Mouse (Mus musculus) left cerebral cortex, adult 8-10 months (tissue): ENCODE results near the gene D430042O09Rik. TPM values are rescaled to one million over a fixed set of nuclear protein-coding genes. Genes with fewer than 3 reads are reported as not detected.
"Not testable (repeated sequence)": the region's sequence is repeated elsewhere in the genome, so short reads cannot be mapped to it uniquely, and the experiment has no call there.

Experiments used
- DNase-seq, 2 experiments: peaks; one replicate each; pipeline ENCODE4 v3.0.0; 2022; ENCODE audit warnings: low spot score in 2 of 2
- total RNA-seq, 4 experiments: library from RNA; stranded (reverse); gene quantifications; 2 replicates each; pipeline ENCODE4 v1.2.4; 2022

Gene D430042O09Rik
- total RNA-seq = 10 to 100 TPM; 26.8 to 30.5 (median 28.4) TPM

DNA sequence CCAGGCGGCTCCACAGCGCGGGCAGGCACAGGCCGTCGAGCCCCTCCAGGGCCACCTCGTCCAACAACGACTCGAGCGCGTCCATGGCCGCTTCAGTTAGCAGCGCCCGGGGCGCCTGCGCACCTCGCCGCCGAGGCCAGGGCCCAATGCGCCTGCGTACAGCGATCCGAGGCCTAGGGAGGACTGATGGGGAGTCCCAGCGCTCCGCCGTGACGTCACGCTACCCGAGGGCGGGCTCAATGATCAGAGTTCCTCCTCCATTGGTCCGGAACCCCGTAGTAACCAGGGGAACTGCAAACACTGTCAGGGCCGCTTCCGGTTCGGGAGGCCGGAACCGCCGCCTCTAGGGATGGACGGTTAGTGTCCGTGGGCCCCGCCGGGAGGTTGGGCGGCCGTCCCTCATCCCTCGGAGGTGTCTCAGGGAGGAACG is at the start of gene D430042O09Rik, which contains the start of gene Gtf3c1:
TSS of gene D430042O09Rik (plus strand) at position 296 of the 430 bp plus-strand sequence.
TSS of gene Gtf3c1 (minus strand) at position 188 of the 430 bp plus-strand sequence.
- peak; percentile 99 for DNase-seq

- DNase-seq = no peak
These were observed 44.0 kb upstream of the D430042O09Rik start for GRCm38 (mm10) chr7:125663654-125664053.

DNA sequence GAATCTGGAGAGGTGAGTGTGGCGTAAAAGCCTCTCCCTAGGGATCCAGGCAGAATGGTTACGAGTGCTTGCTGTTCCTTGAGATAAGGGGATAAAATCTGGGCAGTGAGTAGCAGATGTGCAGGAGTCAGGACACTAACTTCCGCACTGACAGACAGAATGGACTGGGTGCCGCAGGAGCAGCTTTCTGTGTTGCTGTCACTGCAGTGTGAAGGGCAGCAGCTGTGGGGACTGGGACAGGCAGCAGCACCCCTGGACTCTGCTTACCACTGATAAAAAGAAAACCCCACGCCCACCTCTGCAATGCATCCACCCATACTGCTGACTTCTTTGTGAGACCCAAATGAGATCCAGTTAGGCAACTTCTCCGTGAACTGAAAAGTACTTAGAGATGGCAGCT is 36.8 kb upstream of the D430042O09Rik start:
- no peak for DNase-seq

DNA sequence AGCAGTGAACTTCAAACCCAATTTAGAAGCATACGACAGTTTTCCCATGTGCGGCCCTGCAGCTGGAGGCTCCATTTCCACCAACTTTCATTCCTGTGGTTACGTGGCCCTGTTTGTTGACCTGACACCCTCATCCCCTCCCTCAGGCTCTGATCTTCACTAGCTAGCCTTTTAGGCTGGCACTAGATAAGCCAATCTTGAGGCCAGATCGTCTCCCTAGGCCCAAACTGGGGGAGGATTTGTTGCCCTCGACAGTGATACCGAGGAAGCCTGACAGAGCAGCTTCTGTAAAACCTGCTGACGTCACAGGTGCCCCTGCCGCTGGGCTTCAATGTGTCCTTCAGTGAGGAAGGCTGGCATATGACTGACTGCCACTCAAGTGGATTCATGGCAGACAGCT is 36.3 kb upstream of the D430042O09Rik start:
- no peak for DNase-seq

DNA sequence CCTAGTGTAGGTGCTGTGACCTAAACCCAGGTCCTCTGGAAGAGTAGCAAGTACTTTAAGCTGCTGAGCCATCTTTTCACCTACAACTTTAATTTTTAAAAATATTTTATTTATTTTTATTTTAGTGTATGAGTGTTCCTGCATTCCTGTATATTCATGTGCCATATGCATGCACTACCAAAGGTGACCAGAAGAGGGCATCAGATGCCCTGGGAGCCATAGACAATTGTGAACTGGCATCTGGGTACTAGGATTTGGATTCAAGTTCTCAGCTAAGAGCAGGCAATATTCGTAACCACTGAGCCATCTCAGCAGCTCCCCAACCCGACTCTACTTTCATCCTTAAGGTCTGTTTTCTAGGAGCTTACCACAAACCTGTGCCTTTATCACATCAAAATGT is 32.8 kb upstream of the D430042O09Rik start:
- no peak for DNase-seq

- DNase-seq = no peak
These were observed 28.9 kb upstream of the D430042O09Rik start for GRCm38 (mm10) chr7:125678756-125679155.

DNA sequence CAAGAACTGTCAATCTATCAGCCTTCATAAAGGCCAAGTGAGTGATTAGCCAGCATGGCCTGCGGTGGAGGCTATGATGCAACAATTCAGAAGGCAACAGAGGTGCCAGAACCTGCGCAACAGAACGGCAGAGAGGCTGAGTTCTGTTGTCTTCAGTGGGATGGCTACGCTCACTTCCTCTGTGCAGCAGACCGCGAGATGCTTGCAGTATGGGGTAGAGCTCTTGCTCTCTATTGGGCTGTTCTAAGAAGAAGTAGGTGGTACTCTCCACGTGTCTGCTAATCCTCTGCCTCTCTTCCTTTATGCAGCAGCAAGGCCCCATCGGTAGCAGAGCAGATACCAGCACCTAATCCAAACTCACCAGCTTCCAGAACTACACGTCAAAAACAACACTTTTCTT is 27.8 kb upstream of the D430042O09Rik start:
- DNase-seq = no peak

DNA sequence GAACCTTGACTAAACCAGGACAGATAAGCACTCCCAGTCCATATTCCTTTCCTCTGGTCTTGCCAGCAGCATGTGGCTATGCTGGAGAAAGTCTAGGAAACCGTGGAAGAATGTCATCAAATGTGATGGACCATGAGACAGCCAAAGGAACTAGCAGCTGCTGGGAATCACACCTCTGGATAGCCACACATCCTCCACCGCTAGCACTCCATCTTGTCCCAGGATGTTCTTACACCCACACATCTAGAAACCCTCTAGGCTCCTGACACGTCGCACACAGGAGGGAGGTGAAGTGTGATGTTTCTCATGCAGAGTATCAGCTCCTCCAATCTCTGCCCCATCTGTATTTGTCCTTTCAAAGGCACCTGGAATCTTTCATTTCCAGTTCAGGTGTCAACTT is 17.2 kb upstream of the D430042O09Rik start:
- DNase-seq = peak in 1 of 2 experiments; percentile 54

DNA sequence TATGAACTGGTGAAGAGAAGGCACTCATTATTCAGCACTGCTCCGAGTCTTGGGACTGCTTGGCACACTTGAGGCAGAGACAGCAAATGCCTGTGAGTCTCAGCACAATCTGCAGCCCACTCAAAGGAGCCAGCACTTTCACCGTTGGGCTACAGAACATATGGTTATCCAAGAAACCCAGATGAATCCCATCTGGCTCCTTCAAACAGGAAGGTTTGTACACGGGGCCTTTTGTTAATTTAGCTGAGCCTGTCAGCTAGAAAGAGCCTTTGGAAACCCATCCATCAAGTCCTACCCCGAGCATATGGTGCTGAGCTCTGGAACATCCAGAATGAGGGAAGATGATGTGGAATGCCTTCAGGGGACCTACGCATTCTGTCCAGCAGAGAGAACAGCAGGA is 13.6 kb upstream of the D430042O09Rik start:
- DNase-seq = peak in 1 of 2 experiments; percentile 83

GRCm38 (mm10) chr7:125702791-125703190 is 4.9 kb upstream of the D430042O09Rik start:
- no peak for DNase-seq

DNA sequence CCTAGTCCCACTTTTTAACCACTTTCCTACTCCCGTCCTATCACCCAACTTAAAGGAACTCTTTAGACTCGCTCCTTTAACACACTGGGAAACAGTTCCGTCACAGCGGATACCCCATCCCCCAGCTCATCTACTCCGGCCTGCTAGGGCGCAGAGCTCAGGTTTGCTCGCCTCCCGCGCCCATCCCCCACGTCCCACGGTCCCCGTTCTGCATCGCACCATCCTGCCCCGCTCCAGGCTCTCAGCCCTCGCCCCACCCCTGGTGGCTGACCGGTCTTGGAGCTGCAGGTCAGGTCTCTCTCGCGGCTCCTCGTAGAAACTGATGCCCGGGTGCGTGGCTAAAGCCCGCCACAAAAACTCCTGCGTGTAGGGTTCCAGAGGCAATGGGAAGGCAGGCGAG is 502 bp upstream of the D430042O09Rik start:
- peak; percentile 44 to 51 for DNase-seq

- no peak for DNase-seq
These were observed 412 bp downstream of the D430042O09Rik start for GRCm38 (mm10) chr7:125708100-125708499.

DNA sequence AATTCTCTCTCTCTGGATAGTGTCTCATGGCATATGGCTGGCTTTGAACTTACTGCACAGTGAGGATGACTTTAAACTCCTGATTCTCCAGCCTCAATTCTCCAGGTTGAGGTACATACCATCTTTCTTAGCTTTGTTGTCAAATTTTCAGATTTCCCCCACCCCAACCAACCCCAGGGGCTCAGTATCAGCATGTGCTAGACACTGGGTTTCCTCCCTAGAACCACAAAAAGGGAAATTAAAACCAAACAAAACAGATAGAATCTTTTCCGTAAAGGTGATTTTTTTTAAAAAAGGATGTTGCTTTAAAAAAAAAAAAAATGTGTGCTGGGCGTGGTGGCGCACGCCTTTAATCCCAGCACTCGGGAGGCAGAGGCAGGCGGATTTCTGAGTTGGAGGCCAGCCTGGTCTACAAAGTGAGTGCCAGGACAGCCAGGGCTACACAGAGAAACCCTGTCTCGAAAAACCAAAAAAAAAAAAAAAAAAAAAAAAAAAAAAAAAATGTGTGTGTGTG is 5.9 kb downstream of the D430042O09Rik start:
- not testable (repeated sequence) for DNase-seq

DNA sequence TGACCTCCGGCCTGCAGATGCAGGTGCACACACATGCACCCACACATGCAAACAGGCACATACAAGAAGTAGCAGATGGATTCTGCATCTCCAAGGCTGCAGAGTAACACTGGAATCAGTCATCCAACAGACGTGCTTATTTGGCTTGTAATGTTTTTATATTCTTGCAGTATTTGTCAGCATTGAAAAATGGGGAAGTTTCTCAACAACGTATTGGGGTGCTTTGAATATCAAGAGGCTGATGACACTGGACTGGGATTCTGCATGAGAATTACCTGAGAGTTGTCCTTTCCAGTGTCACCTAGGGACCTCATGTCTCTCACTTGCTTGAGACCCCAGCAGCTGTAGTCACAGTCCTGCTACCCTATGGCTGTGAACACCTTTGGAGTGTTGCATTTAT is 7.1 kb downstream of the D430042O09Rik start:
- no peak for DNase-seq

DNA sequence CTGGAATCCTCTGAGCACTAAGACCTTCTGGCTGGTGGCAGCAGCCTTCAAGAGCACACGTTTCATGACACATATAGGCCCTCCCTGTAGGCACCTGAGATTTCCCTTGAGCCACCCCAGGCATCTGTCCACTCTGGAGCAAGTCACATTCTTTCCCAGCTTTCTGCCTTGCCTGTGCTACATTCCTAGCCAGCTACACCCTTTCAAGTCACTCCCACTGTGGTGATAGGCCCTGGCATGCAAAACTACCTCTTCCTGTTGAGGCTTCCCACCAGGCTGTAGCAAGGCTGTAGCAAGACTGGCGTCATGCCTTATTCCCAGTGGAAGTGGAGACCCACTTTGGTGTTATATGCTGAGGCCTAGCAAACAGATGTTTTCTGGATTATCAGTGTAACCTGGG is 9.0 kb downstream of the D430042O09Rik start:
- no peak for DNase-seq

GRCm38 (mm10) chr7:125717612-125718011 is 9.9 kb downstream of the D430042O09Rik start:
- DNase-seq = no peak

- DNase-seq = no peak
These were observed 12.7 kb downstream of the D430042O09Rik start for GRCm38 (mm10) chr7:125720370-125720769.

DNA sequence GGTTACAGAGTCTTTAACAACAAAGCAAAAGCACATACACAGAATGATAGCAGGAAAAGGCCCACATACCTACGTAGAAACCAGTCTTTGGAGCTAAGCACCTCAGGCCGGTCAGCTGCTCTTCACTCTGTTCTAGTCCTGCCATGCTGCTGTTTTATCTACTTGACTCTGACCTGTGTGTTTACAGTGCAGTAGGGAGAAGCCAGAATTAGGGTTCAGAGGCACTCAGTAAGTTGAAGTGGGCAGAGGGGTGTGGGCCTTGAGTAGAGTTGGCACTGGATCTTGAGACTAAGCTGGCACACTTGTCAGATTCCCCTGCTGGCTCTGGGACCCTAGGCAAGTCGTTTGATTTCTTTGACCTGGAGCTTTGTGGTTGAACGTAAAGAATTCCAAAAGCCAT is 13.3 kb downstream of the D430042O09Rik start:
- DNase-seq = no peak

DNA sequence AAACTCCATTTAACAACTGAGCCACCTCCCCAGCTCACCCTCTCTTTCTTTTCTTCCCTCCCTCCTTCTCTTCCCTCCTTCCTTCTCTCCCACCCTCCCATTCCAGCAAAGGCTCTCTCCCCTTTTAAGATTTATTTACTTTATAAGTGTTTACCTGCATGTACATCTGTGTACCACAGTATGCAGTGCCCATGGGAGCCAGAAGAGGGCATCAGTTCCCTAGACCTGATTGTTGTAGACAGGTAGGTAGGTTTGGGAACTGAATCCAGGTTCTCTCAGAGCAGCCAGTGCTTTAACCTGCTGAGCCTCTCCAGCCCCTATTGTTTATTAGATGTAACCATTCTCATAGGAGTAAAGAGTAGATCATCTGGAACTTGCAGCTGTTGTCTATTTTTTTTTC is 14.4 kb downstream of the D430042O09Rik start:
- DNase-seq = no peak

DNA sequence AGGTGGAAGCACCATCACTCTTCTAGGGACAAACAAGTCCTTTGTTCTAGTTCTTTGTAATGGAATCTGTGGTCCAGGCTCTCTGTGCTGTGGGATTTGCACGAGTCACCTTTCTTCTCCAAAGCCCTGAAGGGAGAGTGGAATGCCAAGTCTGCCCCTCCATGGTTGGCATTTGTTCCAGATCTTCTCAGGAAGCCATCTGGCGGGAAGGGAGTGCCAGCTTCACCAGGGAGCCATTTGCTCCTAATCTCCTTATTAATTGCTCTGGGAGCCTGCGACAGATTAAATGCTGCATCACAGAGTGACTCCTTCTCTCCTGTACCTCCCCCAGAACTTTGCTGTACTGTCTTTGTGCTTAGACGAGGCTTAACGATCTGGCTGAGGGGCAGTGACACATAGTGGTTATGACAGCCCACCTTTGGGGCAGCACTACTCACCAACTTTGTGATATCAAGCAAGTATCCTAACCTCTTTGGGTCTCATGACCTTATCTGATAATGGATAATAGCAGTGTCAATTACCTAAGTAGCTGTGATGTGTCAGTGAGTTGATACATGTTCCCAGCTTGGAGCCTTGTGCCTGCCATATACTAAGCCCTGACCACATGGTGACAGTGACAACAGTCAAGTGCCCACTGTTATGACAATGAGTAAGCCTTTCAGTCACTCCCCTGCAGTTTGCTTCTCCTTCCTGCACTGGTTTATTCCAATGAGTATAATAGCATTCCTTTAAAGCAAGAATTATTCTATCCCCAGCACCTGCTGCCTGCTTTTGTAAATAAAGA is 15.7 kb downstream of the D430042O09Rik start:
- peak in 1 of 2 experiments; percentile 30 for DNase-seq

- no peak for DNase-seq
These were observed 24.0 kb downstream of the D430042O09Rik start for GRCm38 (mm10) chr7:125731679-125732078.

DNA sequence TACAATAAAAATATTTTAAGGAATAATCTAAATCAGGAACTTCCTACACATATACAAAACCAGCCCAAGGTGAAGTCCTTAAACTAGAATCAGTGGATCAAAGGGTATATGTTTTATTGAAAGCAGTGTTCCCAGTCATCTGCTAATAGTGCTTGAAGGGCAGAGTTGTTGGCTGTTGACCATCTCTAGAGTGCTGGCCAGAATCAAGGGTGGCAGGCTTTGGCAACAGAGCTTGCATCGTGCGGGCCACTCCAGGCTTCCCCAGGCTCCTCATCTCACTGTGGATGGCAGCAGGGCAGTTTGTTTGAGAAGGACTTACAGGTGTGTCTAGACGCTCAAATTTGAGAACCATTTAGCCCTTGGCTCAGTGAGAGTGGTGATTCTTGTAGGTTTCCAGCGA is 26.1 kb downstream of the D430042O09Rik start:
- DNase-seq = no peak
